Mouse (Mus musculus): Measurements from ENCODE around the gene B830017H08Rik.

The B830017H08Rik gene

GRCm38 (mm10) chr16:17851860-17852259 lies 18.9 kb downstream of the B830017H08Rik start:
- DNase-seq (ENCODE audit: low spot score) = no peak

- no peak for DNase-seq (ENCODE audit: low spot score)
These were observed 20.3 kb downstream of the B830017H08Rik start for GRCm38 (mm10) chr16:17853263-17853662.

- no peak for DNase-seq (ENCODE audit: low spot score)
These were observed 24.2 kb downstream of the B830017H08Rik start for GRCm38 (mm10) chr16:17857157-17857556.

GRCm38 (mm10) chr16:17858592-17858991 lies 25.7 kb downstream of the B830017H08Rik start:
- DNase-seq (ENCODE audit: low spot score) = no peak

- DNase-seq (ENCODE audit: low spot score) = no peak
These were observed 32.4 kb downstream of the B830017H08Rik start for GRCm38 (mm10) chr16:17865293-17865692.

GRCm38 (mm10) chr16:17865770-17866169 lies 32.8 kb downstream of the B830017H08Rik start:
- no peak for DNase-seq (ENCODE audit: low spot score)

- no peak for DNase-seq (ENCODE audit: low spot score)
These were observed 38.3 kb downstream of the B830017H08Rik start for GRCm38 (mm10) chr16:17871248-17871647.

GRCm38 (mm10) chr16:17872995-17873394 lies 40.1 kb downstream of the B830017H08Rik start:
- no peak for DNase-seq (ENCODE audit: low spot score)

GRCm38 (mm10) chr16:17875174-17875573 lies 42.3 kb downstream of the B830017H08Rik start:
- DNase-seq (ENCODE audit: low spot score) = no peak

GRCm38 (mm10) chr16:17876096-17876495 lies 43.2 kb downstream of the B830017H08Rik start:
- DNase-seq (ENCODE audit: low spot score) = no peak

- DNase-seq (ENCODE audit: low spot score) = no peak
These were observed 46.6 kb downstream of the B830017H08Rik start for GRCm38 (mm10) chr16:17879571-17879970.

GRCm38 (mm10) chr16:17882196-17882595 lies 49.3 kb downstream of the B830017H08Rik start:
- DNase-seq (ENCODE audit: low spot score) = no peak

- DNase-seq (ENCODE audit: low spot score) = no peak
These were observed 51.2 kb downstream of the B830017H08Rik start for GRCm38 (mm10) chr16:17884116-17884515.

Measured in T-cell, adult 2 months (primary cell).